Mouse (Mus musculus): ENCODE results near the gene Krtap5-3. TPM values are rescaled to one million over a fixed set of nuclear protein-coding genes. Genes with fewer than 3 reads are reported as not detected.

Krtap5-3 gene
- polyA plus RNA-seq, 1 experiment from 2014 or later: not detected

DNA sequence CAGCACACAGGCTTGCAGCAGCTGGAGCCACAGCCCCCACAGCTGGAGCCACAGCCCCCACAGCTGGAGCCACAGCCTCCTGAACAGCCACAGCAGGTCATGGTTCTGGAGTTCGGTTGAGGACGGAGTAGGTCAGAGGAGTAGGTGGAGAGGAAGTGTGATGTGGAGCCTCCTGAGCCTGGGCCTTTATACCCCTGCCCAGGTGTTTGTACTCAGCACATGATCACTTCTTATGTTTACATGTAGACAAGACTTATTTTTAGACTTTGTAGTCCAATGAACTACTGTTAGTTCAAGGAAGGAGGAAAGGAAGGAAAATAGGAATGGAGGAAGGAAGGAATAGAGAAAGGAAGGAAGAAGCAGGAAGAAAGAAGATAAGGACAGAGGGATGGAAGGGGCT is 39.8 kb downstream of the Krtap5-3 start, which contains the start of gene Gm40460:
Gene Gm40460 (minus strand): TSS at position 101 of the 400 bp plus-strand sequence.
- 33% methylated on average over 2 of the region's 2 CpGs for WGBS
- Histone ChIP-seq H3K27ac (ENCODE audit: low read length) (no peak within 1 kb of the TSS), H3K4me2 (ENCODE audit: low read depth, low read length) (no peak within 1 kb of the TSS), H3K36me3 (ENCODE audit: control insufficient read depth, insufficient read depth, low read length) (no peaks in the 10 kb centered on the region), H3K4me3 (replicated peaks; ENCODE audit: low read length) (no peak within 1 kb of the TSS), H3K27me3 (ENCODE audit: control insufficient read depth, insufficient read depth, low read length) (no peaks in the 10 kb centered on the region), H3K9ac (ENCODE audit: low read length) (no peak within 1 kb of the TSS), H3K9me3 (replicated peaks; ENCODE audit: control insufficient read depth, low read length) (no peaks in the 10 kb centered on the region), H3K4me1 (ENCODE audit: control insufficient read depth, insufficient read depth, low read length) (no peaks in the 10 kb centered on the region)
- no peak for ATAC-seq (ENCODE audit: insufficient read depth, low FRiP score)

DNA sequence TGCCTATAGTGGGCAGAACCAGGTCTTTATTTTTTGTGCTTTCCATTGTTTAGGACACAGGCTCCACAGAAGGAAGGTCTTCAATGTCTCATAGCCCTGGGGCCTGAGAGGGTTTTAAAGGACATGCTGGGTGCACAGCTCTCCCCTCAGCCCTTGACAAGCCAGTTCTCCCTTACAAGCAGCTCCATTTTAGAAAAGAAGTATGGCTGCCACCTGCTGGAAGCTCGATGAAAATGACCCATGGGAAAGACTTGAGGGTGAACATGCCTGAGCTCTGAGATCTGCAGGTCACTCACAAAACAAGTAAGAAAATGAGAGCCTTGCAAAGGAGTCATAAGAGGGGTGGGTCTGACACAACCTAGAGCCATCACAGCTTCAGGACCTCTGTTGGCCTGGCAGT is 48.7 kb downstream of the Krtap5-3 start:
- Histone ChIP-seq H3K9ac (ENCODE audit: low read length) (no peak overlapping the region), H3K4me1 (ENCODE audit: control insufficient read depth, insufficient read depth, low read length) (no peaks in the 10 kb centered on the region), H3K9me3 (replicated peaks; ENCODE audit: control insufficient read depth, low read length) (no peaks in the 10 kb centered on the region), H3K4me3 (replicated peaks; ENCODE audit: low read length) (no peak overlapping the region), H3K4me2 (ENCODE audit: low read depth, low read length) (no peak overlapping the region), H3K36me3 (ENCODE audit: control insufficient read depth, insufficient read depth, low read length) (no peaks in the 10 kb centered on the region), H3K27me3 (ENCODE audit: control insufficient read depth, insufficient read depth, low read length) (no peaks in the 10 kb centered on the region), H3K27ac (ENCODE audit: low read length) (no peak overlapping the region)
- ATAC-seq (ENCODE audit: insufficient read depth, low FRiP score): no peak
- WGBS: 0% methylated on average over 1 of the region's 1 CpGs

Other genes starting within 250 kb of the Krtap5-3 start
- 73.9 and 75.9 TPM in 2 replicates for gene Mob2, start 140.3 kb upstream of the Krtap5-3 start, polyA plus RNA-seq (2015; fragmentation: Nextera tagmentation; extraction: Ambion mirVana)
- gene Dusp8, start 105.5 kb upstream of the Krtap5-3 start, polyA plus RNA-seq (2015; fragmentation: Nextera tagmentation; extraction: Ambion mirVana): 6.4 TPM in 2 replicates
- not detected in 2 replicates for gene Gm45618, start 80.6 kb upstream of the Krtap5-3 start, polyA plus RNA-seq (2015; fragmentation: Nextera tagmentation; extraction: Ambion mirVana)
- not detected in 2 replicates for gene Gm39115, start 65.3 kb upstream of the Krtap5-3 start, polyA plus RNA-seq (2015; fragmentation: Nextera tagmentation; extraction: Ambion mirVana)
- gene Gm45337, start 56.8 kb upstream of the Krtap5-3 start, polyA plus RNA-seq (2015; fragmentation: Nextera tagmentation; extraction: Ambion mirVana): not detected in 2 replicates
- not detected in 2 replicates for gene Gm29735, start 44.3 kb upstream of the Krtap5-3 start, polyA plus RNA-seq (2015; fragmentation: Nextera tagmentation; extraction: Ambion mirVana)
- not detected in 2 replicates for gene Gm4553, start 35.6 kb upstream of the Krtap5-3 start, polyA plus RNA-seq (2015; fragmentation: Nextera tagmentation; extraction: Ambion mirVana)
- gene Krtap5-2, start 25.4 kb upstream of the Krtap5-3 start, polyA plus RNA-seq (2015; fragmentation: Nextera tagmentation; extraction: Ambion mirVana): not detected in 2 replicates
- not detected in 2 replicates for gene Gm10153, start 11.0 kb upstream of the Krtap5-3 start, polyA plus RNA-seq (2015; fragmentation: Nextera tagmentation; extraction: Ambion mirVana)
- gene Gm7579, start 10.5 kb downstream of the Krtap5-3 start, polyA plus RNA-seq (2015; fragmentation: Nextera tagmentation; extraction: Ambion mirVana): not detected in 2 replicates
- gene Krtap5-5, start 28.6 kb downstream of the Krtap5-3 start, polyA plus RNA-seq (2015; fragmentation: Nextera tagmentation; extraction: Ambion mirVana): not detected in 2 replicates
- not detected in 2 replicates for gene Gm40460, start 39.7 kb downstream of the Krtap5-3 start, polyA plus RNA-seq (2015; fragmentation: Nextera tagmentation; extraction: Ambion mirVana)
- gene Gm2431, start 57.0 kb downstream of the Krtap5-3 start, polyA plus RNA-seq (2015; fragmentation: Nextera tagmentation; extraction: Ambion mirVana): not detected in 2 replicates
- not detected in 2 replicates for gene Gm4559, start 73.0 kb downstream of the Krtap5-3 start, polyA plus RNA-seq (2015; fragmentation: Nextera tagmentation; extraction: Ambion mirVana)
- not detected in 2 replicates for gene Krtap5-1, start 95.8 kb downstream of the Krtap5-3 start, polyA plus RNA-seq (2015; fragmentation: Nextera tagmentation; extraction: Ambion mirVana)
- not detected in 2 replicates for gene Krtap5-4, start 102.2 kb downstream of the Krtap5-3 start, polyA plus RNA-seq (2015; fragmentation: Nextera tagmentation; extraction: Ambion mirVana)
- 3.7 and 5.2 TPM in 2 replicates for gene Ifitm10, start 172.4 kb downstream of the Krtap5-3 start, polyA plus RNA-seq (2015; fragmentation: Nextera tagmentation; extraction: Ambion mirVana)
- gene Gm49369, start 181.3 kb downstream of the Krtap5-3 start, polyA plus RNA-seq (2015; fragmentation: Nextera tagmentation; extraction: Ambion mirVana): 0.96 TPM in 1 of 2 replicates, not detected in the other
- gene Ctsd, start 186.7 kb downstream of the Krtap5-3 start, polyA plus RNA-seq (2015; fragmentation: Nextera tagmentation; extraction: Ambion mirVana): 451 and 599 TPM in 2 replicates
- 31.1 and 50.1 TPM in 2 replicates for gene Syt8, start 233.5 kb downstream of the Krtap5-3 start, polyA plus RNA-seq (2015; fragmentation: Nextera tagmentation; extraction: Ambion mirVana)
- 20.2 and 217 TPM in 2 replicates for gene Tnni2, start 240.4 kb downstream of the Krtap5-3 start, polyA plus RNA-seq (2015; fragmentation: Nextera tagmentation; extraction: Ambion mirVana)

Measured in stomach, embryonic 16.5 days (tissue).